Mouse (Mus musculus) pancreas, adult 10 weeks (tissue): ENCODE data around the gene Slc23a4. TPM values are rescaled to one million over a fixed set of nuclear protein-coding genes. Genes with fewer than 3 reads are reported as not detected.

Experiments used
- polyA plus RNA-seq: library from polyadenylated mRNA; stranded (reverse); fragments of 350-450 nt; fragmentation: Illumina TruSeq; extraction: RNeasy Lipid Tissue Mini Kit (QIAGEN cat#74804); gene quantifications from one replicate; pipeline ENCODE4 v1.2.3, GENCODE M21; 2015; ENCODE audit warnings: low read depth, low replicate concordance; ENCODE audit not compliant: insufficient read depth

Gene Slc23a4
- 0.92 TPM for polyA plus RNA-seq

GRCm38 (mm10) chr6:34988081-34988761 lies at the start of gene Slc23a4:
TSS of gene Slc23a4 (minus strand) at chr6:34988404.

GRCm38 (mm10) chr6:34919956-34920355 lies 68.2 kb downstream of the Slc23a4 start, which contains the start of gene Stra8:
TSS of gene Stra8 (plus strand) at chr6:34920163.

GRCm38 (mm10) chr6:34910371-34911219 lies 77.6 kb downstream of the Slc23a4 start, which contains the start of gene Wdr91:
TSS of gene Wdr91 (minus strand) at chr6:34910876.

Other genes with a start within 250 kb of the Slc23a4 start
- 1.7 TPM for gene Agbl3, start 208.0 kb downstream of the Slc23a4 start, polyA plus RNA-seq
- 8.9 TPM for gene Tmem140, start 125.3 kb downstream of the Slc23a4 start, polyA plus RNA-seq
- gene Cyren, start 110.3 kb downstream of the Slc23a4 start, polyA plus RNA-seq, result 4.2 TPM
- 4.0 TPM for gene Wdr91, start 77.5 kb downstream of the Slc23a4 start, polyA plus RNA-seq
- gene Stra8, start 68.2 kb downstream of the Slc23a4 start, polyA plus RNA-seq, result not detected
- 4.6 TPM for gene Cnot4, start 145.3 kb upstream of the Slc23a4 start, polyA plus RNA-seq
- 3.9 TPM for gene Nup205, start 189.0 kb upstream of the Slc23a4 start, polyA plus RNA-seq